Mouse (Mus musculus) testis, postnatal 14 days (tissue): ENCODE data around the gene Map9.
"Not testable (repeated sequence)": the region's sequence is repeated elsewhere in the genome, so short reads cannot be mapped to it uniquely, and the experiment has no call there.

Experiments used
- DNase-seq: peaks from one replicate; pipeline ENCODE4 v3.0.0; 2021; ENCODE audit warnings: low spot score

Gene Map9

DNA sequence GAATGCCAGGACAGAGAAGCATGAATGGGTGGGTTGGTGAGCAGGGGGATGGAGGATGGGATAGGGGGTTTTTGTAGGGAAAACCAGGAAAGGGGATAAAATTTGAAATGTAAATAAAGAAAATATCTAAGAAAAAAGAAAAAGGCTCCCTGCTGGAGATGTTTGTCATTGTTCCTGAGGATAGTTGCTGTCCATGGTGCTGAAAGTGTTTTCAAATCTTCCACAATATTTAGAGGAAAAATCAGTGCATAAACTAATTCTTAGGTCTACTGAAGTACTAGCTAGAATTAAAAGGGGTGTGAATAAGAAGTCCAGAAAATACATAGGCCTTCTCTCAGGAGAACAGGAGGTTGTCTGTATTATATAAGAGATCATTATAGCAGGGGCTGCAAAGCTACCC is 54.6 kb downstream of the Map9 start:
- DNase-seq, result no peak

DNA sequence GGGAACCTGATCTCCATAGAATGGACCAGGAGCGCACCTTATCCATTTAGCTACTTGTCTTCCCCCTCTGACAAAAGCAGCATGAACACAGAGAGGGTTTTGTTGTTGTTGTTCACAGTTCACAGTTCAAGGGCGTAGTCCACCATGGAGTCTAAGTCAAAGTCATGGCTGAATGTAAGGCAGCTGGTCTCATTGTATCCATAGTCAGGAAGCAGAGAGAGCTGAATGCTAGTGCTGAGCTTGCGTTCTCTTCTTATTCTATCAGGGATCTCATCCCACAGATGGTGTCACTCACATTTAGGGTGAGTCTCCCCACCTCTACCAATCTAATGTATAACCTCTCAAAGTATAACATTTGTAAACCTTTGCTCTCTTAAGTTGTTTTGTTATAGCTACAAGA is 60.1 kb downstream of the Map9 start:
- no peak for DNase-seq

DNA sequence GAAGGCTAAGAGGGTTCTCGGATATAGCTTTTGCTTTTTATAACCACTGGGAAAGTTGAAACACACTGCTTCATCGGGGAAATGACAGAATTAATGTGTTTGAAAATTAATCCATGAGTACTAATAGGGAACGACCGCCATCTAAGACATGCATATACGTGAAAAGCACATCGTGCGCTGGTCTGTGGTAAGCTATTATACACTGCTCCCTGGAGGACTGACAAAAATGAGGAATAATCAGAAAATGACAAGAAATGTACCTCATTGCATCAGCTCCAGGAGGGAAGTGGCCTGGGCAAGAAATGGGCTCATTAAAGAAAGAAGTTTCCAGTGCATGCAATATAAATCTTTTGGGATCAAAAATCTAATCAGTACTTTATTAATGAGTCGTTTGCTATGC is 77.5 kb downstream of the Map9 start:
- DNase-seq, result no peak

DNA sequence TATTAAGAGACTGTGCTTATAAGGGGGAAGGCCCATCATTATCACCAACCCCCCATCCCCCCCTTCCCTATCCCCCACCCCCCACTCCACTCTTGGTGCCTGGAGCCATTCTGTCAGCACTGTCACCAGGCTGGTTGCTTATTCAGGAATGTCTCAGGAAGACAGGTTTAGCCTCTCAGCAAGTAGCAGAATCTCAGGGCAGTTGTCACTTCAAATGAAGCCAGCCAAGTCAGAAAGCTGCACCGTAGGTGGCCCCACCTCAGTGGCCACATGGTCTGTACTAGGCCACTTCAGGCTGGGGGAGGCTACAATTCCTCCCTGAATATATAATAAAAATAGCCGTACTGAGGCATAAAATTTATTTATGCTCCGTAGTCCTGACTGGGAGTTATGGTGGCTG is 83.1 kb downstream of the Map9 start:
- no peak for DNase-seq

DNA sequence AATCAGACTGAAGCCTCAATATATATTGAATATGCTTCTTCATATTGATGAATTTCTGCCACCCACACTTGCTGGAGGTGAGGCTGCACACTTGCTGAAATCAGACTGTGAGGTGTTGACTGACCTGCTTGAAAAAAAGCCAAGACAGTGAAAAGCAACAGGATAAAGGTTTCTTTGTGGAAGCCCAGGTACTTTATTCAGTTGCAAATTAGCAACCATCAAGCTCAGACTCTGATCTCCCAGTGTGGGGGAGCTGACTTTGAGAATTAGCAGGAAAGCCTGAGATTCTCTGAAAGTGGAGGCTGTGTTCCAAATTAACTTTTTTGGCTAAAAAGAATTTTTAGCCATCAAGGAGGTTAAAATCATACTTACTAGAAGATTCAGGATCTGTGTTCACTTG is 83.8 kb downstream of the Map9 start:
- DNase-seq, result not testable (repeated sequence)
